Mouse (Mus musculus) thymus, postnatal 25 days (tissue): ENCODE results near the gene Efcab3.
"Not testable (repeated sequence)": the region's sequence is repeated elsewhere in the genome, so short reads cannot be mapped to it uniquely, and the experiment has no call there.

Source experiments
- DNase-seq: peaks from one replicate; pipeline ENCODE4 v3.0.0; 2022

Efcab3 gene

DNA sequence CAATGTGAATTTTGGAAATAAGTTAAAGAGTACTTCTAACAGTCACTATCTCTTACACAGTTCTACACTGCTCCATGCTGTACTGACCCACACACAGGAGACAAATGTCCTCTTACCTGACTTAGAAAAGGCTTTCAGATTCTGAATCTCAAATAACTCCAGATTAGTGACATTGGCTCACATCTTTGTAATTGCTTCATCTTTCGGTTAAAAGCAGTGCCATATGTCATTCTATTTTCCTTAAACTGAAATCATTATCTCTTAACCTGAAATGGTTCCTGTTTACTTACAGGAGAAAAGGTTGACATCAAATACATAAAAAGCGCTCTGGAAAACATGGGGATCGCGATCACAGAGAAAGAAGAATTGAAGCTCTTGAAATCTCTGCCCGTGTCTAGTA lies at the start of gene Efcab3:
Gene Efcab3 (plus strand): TSS at position 301 of the 400 bp plus-strand sequence.
- DNase-seq, result no peak

DNA sequence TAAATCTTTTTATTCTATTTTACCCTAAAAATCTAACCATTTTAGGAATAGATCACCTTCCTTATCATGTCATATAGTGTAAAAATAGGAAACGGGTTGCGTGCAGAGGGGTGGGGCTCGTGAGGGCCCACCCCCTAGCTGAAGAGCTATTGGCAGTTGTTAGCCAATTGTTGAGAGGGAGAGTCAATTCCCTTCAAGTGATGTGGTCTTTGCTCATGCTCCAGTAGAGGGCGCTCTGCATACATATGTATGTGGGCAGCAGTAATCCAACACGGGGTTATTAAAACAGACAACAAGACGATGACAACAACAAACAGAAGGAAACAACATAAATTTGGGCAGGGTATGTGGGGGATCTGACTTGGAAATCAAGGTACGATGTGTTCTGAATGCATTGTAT lies 42.3 kb upstream of the Efcab3 start:
- DNase-seq, result no peak

DNA sequence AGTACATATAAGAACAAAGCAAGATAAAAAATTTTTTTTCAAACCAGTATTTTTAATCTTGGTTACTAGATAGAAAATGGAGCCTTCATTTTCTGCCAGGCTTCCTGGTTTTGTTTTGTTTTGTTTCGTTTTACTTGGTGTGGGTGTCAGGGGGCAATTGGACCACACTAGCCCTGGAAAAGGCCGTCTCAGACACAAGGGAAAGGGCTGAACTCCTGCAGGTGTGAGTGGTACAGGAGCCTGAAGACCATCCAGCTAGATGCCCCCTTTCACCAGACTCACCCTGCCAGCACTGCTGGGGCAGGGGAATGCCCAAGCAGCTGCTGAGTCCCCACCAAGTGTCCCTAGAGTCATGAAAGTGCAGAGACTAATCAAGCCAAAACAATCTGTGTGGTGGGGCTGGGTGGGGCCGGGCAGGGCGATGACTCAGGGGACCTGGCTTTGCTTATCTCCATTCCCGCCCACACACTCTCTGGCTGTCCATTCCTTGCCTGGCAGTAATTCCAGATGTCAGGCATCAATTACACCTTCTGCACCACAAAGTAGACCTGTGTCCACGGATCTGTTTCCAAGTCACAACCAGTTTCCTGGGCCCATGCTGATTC lies 34.5 kb upstream of the Efcab3 start:
- DNase-seq, result no peak

GRCm38 (mm10) chr11:105029525-105029924 lies 33.9 kb upstream of the Efcab3 start:
- DNase-seq, result no peak

DNA sequence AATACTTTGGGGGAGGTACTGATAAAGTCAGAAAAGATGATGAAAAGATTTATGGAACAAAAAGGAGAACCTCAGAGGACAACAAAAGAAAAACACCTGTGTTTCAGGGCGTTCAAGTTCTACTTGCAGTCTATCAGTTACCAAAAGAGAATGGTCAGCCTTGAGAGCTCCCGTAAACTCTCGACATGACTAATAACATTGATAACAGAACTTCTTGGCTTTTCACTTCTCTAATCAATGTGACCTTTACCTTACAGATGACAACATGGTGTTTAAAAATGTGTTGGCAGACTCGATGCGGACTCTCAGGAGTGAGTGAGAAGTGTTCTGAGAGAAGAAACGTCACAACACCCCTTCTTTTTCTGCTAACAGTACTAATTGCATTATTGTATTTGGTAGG lies 33.2 kb upstream of the Efcab3 start:
- DNase-seq, result no peak

DNA sequence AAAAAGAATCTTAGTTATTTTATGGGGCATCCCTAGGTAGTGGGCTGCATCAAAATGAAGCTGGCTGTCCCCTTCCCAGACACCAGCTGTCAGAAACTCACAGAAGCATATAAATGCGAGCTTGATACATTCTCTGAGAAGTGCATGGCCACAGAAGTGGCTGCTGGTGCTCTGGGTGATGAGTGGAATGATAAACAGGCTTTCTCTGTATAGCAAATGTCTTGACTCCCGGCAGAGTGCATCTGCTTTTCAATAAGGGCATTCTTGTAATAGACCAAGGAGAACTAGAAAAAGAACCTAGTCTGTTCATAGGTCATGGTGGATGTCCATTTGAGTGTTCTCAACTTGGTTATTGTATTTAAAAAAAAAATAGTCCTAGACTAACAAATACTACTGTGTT lies 32.3 kb upstream of the Efcab3 start:
- no peak for DNase-seq

DNA sequence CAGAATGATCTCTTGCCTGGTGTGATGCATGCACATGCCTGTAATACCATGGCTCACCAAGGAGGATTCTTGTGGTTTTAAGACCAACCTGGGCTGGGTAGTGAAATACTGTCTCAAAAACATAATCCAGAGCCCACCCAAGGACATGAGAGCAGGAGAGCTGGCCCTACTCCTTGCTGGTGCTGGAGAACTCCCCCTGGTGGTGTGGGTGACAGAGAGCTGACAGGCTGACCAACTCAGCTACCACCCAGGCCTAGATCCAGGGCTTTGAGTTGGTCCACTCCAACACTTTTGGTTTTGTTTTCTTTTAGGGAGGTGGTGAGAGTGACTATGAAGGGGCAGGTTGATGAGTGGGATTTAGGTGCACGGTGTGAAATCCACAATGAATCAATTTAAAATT lies 28.3 kb upstream of the Efcab3 start:
- no peak for DNase-seq

DNA sequence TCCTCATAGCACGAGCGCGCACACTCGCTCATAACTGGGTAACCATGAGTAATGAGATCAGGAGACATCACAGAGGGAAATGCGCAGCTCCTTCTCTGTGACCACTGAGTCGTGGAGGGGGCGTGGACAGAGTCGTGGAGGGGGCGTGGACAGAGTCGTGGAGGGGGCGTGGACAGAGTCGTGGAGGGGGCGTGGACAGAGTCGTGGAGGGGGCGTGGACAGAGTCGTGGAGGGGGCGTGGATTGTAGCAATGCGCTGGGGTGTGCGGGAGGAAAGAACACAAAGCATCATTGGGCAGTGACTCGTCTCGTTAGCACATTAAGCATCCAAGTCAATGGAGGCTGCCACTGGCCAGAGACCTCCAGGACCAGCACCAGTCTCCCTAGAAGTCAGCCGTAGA lies 49.1 kb downstream of the Efcab3 start:
- DNase-seq, result not testable (repeated sequence)

- no peak for DNase-seq
These were observed 54.4 kb downstream of the Efcab3 start for GRCm38 (mm10) chr11:105117814-105118213.

- DNase-seq, result no peak
These were observed 57.2 kb downstream of the Efcab3 start for GRCm38 (mm10) chr11:105120551-105121061.

DNA sequence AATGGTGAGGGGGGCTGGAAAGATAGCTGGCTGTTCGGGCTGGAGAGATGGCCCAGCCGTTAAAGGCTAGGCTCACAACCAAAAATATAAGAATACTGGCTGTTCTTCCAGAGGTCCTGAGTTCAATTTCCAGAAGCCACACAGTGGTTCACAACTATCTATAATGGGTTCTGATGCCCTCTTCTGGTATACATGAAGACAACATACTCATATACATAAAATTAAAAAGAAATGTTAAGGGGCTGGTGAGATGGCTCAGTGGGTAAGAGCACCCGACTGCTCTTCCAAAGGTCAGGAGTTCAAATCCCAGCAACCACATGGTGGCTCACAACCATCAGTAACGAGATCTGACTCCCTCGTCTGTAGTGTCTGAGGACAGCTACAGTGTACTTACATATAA lies 58.4 kb downstream of the Efcab3 start:
- DNase-seq, result not testable (repeated sequence)

GRCm38 (mm10) chr11:105123986-105124385 lies 60.6 kb downstream of the Efcab3 start:
- DNase-seq, result peak; percentile 52

- peak; percentile 74 for DNase-seq
These were observed 62.5 kb downstream of the Efcab3 start, which contains the start of gene Mettl2 for GRCm38 (mm10) chr11:105125735-105126519. TSS of gene Mettl2 (plus strand) at chr11:105126425.

- DNase-seq, result no peak
These were observed 63.2 kb downstream of the Efcab3 start for GRCm38 (mm10) chr11:105126520-105127029.

DNA sequence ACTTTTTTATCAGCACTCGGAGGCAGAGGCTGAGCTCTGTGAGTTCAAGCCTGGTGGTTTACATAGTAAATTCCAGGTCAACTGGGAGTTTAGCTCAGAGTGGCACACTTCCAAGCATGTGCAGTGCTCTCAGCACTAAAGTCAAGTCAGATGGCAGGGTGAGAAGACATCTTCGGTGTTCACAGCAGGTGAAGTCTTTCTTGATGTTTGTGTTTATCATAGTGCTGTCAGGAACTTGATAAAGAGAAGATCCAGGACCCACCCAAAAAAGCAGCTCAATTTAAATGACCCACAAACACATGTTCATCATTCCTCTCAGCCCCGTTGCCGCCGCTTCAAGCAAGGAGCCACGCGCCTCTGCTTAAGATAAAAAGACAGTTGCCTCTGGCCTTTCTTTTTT lies 72.3 kb downstream of the Efcab3 start:
- no peak for DNase-seq

GRCm38 (mm10) chr11:105137255-105137654 lies 73.9 kb downstream of the Efcab3 start:
- DNase-seq, result not testable (repeated sequence)

- DNase-seq, result not testable (repeated sequence)
These were observed 77.1 kb downstream of the Efcab3 start for GRCm38 (mm10) chr11:105140512-105140911.

DNA sequence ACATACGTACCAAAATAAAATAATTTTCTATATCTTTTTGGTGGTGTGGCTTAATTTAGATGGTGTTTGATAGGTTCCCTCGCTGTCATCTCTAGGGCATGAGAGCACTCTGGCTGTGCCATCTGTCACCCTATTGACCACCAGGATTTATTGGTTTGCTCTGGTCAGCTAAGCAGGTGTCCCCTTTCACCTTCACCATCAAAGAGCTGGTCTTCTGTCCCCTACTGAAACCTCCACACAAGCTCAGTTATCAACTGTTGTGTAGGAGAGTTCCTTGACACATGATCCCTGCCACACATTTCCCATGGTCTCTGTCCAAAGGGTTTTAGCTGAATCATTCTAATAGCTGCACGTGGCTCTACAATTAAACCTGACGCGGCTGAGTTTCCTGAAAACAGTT lies 77.7 kb downstream of the Efcab3 start:
- DNase-seq, result no peak

DNA sequence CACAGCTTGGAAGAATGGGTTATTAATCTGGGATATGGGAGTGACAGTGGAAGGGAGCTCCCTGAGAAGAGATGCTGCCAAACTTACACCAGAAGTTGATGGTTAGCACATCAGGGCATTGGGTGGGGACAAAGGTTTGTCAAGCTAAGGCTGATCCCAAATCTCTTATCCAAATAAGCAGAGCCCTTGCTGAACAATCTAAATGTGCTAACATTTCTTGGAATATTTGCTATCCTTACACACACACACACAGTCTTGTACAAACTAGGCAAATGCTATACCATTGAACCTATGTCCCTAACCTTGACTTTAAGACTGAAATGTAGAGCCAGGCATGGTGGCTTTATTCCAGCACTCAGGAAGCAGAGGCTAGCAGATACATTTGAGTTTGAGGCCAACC lies 80.2 kb downstream of the Efcab3 start:
- no peak for DNase-seq

- no peak for DNase-seq
These were observed 80.7 kb downstream of the Efcab3 start for GRCm38 (mm10) chr11:105144084-105144483.

DNA sequence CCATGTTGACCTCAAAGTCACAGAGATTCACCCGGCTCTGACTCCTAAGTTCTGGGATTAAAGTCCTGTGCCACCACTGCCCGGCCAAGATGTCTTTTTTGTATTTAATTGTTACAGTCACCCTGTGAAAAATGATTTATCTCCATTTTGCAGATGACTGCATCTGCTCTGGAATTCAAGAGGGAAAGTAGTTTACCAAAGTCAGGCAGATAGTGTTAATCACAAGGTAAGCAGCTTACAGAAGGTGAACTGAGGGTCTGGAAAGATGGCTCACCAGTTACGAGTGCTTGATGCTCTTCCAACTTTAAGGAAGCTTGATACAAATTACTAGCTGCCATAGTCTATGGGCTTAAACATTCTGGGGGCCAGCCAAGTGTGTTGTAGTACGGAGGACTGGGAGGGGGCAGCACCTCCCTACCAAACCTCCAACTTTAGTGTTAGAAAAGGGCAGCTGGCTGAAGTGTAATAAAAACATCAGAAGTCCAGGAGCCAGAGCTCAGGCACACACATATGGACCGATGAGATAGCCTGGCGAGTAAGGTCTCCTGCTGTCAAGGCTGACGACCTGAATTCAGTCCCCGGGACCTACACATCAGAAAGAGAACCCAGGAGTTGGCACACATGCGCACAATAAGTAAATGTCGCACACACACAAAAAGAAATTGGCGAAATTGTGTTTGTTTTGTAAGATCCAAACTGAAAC lies 81.3 kb downstream of the Efcab3 start:
- DNase-seq, result no peak

DNA sequence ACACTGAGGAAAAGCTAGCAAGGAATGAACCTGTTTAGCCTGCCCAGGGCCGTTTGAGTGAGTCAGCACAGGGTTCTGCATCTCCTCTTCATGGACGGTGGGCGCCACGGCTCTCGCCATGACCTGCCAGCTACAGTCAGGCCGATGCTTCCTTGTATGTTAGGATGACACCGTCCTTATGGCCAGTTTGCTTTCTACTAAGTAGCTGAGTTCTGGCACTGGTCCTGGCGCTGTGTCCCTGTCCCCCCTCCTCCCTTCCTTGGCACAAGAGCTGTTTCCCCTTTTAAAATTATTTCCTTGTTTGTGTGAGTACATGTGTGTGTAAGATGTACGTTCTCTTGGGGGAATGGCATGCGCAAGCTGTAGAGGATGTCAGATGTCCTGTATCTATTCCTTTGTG lies 81.8 kb downstream of the Efcab3 start:
- DNase-seq, result no peak

DNA sequence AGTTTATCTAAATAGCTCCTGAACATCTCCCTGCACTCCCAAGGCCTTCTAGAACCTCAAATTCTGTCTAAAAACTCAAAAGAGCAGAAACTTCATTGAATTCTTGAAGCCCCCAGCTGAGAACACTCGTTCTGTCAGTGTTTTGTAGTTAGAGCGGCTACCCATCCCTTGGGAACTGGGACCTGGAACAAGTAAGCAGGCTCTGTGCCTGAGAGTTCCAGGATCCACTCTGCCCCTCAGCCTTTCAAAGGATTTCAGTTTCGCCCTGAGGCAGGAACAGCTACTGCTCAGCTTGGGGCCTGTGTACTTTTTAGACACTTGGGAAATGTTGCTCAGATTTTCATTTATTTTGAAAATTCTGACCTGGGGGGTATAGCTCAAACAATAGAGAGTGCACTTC lies 83.2 kb downstream of the Efcab3 start, which contains the start of gene Gm10842:
Gene Gm10842 (plus strand): TSS at position 301 of the 400 bp plus-strand sequence.
- DNase-seq, result no peak
